Mouse (Mus musculus) limb, embryonic 10.5 days (tissue): ENCODE data around the gene Mapk9. TPM values are rescaled to one million over a fixed set of nuclear protein-coding genes. Genes with fewer than 3 reads are reported as not detected.

Experiments used
- DNase-seq: peaks from one replicate; pipeline ENCODE4 v3.0.0-alpha.2; 2017; ENCODE audit warnings: low spot score
- H3K27ac ChIP-seq: fragments of 300-500 bp; sonication (generic); 2 replicates; pipeline ENCODE4 v1.5.1; 2016; ENCODE audit warnings: mild to moderate bottlenecking
- H3K27me3 ChIP-seq: fragments of 300-500 bp; sonication (generic); 2 replicates; pipeline ENCODE4 v1.6.1; 2016; ENCODE audit warnings: low read depth, mild to moderate bottlenecking; ENCODE audit not compliant: poor library complexity, severe bottlenecking
- H3K36me3 ChIP-seq: fragments of 300-500 bp; sonication (generic); 2 replicates; pipeline ENCODE4 v1.6.1; 2016; ENCODE audit warnings: mild to moderate bottlenecking, moderate library complexity
- H3K4me1 ChIP-seq: fragments of 300-500 bp; sonication (generic); 2 replicates; pipeline ENCODE4 v1.6.1; 2016
- H3K4me3 ChIP-seq: fragments of 300-500 bp; sonication (generic); 2 replicates; pipeline ENCODE4 v1.5.1; 2016; ENCODE audit warnings: mild to moderate bottlenecking, moderate library complexity
- H3K9me3 ChIP-seq: fragments of 300-500 bp; sonication (generic); replicated peaks from 2 replicates; pipeline ENCODE4 v1.6.1; 2016; ENCODE audit warnings: mild to moderate bottlenecking
- WGBS: fragments of 180-500 bp; shearing (Covaris S2); methylation state at CpG from one replicate; pipeline ENCODE4 v1.1.7; 2016; 5-methylcytosine and 5-hydroxymethylcytosine counted together
- microRNA-seq: library from miRNA; unstranded; fragments of <30 nt; microRNA quantifications from one replicate; pipeline ENCODE4, GENCODE M21; 2017
- polyA plus RNA-seq: library from polyadenylated mRNA; unstranded; fragments of >200 nt; fragmentation: Nextera tagmentation; extraction: Ambion mirVana; gene quantifications from 2 replicates; pipeline ENCODE4 v1.2.1, GENCODE M21; 2016

Gene Mapk9
- polyA plus RNA-seq, 1 experiment from 2014 or later: 31.1 TPM

DNA sequence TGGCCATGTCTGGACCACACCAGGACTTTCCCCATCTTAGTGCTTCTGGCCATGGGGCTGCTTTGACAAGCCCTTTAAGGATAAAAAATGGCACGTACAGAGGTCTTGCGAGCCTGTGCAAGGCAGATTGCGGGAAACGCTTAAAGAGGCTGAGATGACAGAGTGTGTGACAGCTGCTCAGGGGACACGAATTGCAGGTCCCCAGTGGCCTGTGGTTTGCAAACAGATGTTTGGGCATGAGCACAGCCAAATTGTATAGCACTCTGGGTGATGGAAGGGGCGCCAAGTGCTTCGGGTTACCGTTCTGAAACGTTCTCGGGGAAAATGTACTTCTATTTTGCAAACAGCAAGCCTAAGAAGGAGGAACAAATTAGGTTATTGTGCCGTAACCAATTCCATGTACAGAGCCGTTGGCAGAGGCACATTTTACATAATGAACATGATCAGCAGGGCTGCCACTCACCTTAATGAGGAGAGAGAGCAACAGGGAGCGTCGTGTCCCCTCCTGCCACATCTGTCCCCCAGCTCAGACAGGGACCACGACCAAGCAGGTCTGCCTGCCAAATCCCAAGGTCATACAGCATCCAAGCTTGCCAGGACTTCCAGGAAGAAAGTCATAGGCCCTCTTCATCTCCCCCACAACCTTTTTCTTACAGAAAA, 72.1 kb downstream of the Mapk9 start:
- no peak for DNase-seq
- Histone ChIP-seq H3K27me3 (0 out of 2 replicates have a peak, but pooled peaks cover 8% of the 10 kb centered on the region), H3K4me3 (no peak overlapping the region), H3K36me3 (no peaks in the 10 kb centered on the region), H3K9me3 (no peaks in the 10 kb centered on the region), H3K27ac (no peak overlapping the region), H3K4me1 (peaks cover 10% of the 10 kb centered on the region)
- WGBS: 58% methylated on average over 15 of the region's 15 CpGs

DNA sequence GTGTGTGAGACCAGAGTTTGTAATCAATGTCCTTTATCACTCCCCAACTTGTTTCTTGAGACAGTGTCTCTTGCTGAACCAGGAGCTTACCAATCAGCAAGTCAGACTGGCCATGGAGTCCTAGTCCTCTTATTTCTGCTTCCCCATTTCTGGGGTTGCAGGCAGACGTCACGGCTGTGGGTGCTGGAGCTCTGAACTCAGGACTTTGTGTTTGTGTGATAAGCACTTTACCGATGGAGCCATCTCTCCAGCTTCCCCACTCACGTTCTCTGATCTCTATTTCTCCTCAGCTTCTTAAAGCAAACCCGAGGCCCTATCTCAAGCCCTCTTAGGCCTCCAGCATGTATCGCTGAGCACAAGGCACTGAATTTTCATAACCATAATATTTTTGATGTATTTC, 72.8 kb downstream of the Mapk9 start:
- H3K27me3 ChIP-seq: 0 out of 2 replicates have a peak, but pooled peaks cover 8% of the 10 kb centered on the region
- DNase-seq: no peak
- no peak overlapping the region for H3K4me3 ChIP-seq
- no peaks in the 10 kb centered on the region for H3K9me3 ChIP-seq
- H3K4me1 ChIP-seq: peaks cover 11% of the 10 kb centered on the region
- no peaks in the 10 kb centered on the region for H3K36me3 ChIP-seq
- H3K27ac ChIP-seq: no peak overlapping the region
- 91% methylated on average over 6 of the region's 6 CpGs for WGBS

DNA sequence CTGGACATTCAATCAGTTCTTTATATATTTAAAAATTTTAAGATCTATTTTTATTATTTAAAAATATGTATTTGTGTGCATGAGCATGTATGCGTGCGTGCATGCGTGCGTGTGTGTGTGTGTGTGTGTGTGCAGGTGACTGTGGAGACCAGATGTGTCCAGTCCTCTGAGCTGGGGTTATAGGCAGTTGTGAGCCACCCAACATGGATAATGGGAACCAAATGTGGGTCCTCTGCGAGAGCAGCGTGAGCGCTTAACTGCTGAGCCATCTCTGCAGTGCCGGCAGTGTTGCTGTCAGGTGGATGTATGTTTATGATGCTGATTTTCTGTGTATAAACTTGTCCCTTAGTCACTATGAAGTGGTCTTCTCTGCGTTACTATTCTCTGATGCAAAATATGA, 77.0 kb downstream of the Mapk9 start:
- Histone ChIP-seq H3K4me1 (peaks cover 32% of the 10 kb centered on the region), H3K4me3 (no peak overlapping the region), H3K36me3 (no peaks in the 10 kb centered on the region), H3K27me3 (peaks cover 20% of the 10 kb centered on the region), H3K9me3 (no peaks in the 10 kb centered on the region), H3K27ac (no peak overlapping the region)
- 52% methylated on average over 9 of the region's 9 CpGs for WGBS
- DNase-seq: peak; percentile 52

DNA sequence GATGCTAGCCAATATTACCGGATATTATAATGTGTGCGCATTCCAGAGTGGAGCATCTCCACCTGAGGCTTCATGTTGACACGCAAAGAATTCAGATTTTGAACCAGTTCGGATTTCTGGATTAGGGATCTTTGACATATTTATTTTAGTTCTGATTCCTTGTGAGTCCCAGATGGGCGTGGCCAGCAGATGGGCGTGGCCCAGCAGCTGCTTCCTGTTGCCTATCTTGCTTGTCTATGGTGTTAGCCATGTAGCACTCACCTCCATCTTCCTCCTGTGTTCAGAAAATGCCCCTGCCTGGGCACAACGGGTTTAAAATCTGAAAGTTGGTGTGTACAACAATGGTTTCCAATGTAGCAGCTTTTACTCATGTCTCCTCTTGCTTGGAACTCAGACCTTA, 79.6 kb downstream of the Mapk9 start:
- Histone ChIP-seq H3K36me3 (no peaks in the 10 kb centered on the region), H3K4me3 (no peak overlapping the region), H3K27ac (no peak overlapping the region), H3K4me1 (peaks cover 33% of the 10 kb centered on the region), H3K27me3 (peaks cover 22% of the 10 kb centered on the region), H3K9me3 (no peaks in the 10 kb centered on the region)
- 81% methylated on average over 7 of the region's 7 CpGs for WGBS
- DNase-seq: no peak

DNA sequence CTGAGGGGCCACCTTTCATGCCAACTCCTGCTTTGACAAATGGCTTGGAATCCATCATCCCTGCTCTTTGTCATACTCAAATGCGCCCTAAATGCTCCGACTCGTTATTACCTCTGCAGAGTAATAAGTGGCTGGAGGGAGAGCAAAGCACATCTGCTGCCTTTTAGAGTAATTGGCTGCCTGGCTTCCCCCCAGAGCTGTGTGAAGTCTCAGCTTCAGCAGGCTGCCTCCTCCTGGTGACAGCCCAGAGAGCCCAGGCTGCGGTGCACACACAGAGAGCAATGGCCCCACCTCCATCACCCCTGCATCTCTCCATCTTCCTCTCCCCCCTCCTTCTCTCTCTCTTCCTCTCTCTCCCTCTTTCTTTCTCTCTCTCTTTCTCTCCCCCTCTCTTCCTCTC, 80.6 kb downstream of the Mapk9 start:
- DNase-seq: peak; percentile 64
- 8% methylated on average over 4 of the region's 4 CpGs for WGBS
- no peak overlapping the region for H3K4me3 ChIP-seq

DNA sequence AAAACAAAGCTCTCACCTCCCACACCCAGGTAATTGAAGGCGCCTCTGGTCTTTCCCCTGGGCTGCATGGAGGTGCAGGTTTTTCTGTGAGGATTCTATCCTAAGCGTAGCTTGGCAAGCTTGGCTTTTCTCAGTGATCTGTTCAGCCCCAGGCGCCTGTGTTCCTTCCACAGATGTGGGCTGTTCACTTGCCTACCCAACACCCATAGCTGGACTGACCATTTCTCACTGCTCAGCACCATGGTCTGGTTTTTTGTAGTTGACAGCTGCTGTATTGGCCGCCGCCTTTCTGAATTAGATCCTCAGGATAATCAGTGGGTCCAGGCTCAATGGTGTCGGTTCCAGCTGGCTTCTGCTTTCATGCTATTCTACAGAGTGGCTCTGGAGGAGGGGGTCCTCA, 81.1 kb downstream of the Mapk9 start:
- H3K9me3 ChIP-seq: no peaks in the 10 kb centered on the region
- H3K4me1 ChIP-seq: peaks cover 47% of the 10 kb centered on the region
- peaks cover 22% of the 10 kb centered on the region for H3K27me3 ChIP-seq
- no peak for DNase-seq
- WGBS: 61% methylated on average over 6 of the region's 6 CpGs
- H3K36me3 ChIP-seq: no peaks in the 10 kb centered on the region
- H3K4me3 ChIP-seq: no peak overlapping the region
- H3K27ac ChIP-seq: no peak overlapping the region; the same call in none of the 2 replicates

More for the DNA sequence above, 80.6 kb downstream of the Mapk9 start:
- Histone ChIP-seq H3K27ac (no peak overlapping the region; the same call in none of the 2 replicates), H3K4me1 (peaks cover 43% of the 10 kb centered on the region), H3K9me3 (no peaks in the 10 kb centered on the region), H3K27me3 (peaks cover 22% of the 10 kb centered on the region), H3K36me3 (no peaks in the 10 kb centered on the region)

DNA sequence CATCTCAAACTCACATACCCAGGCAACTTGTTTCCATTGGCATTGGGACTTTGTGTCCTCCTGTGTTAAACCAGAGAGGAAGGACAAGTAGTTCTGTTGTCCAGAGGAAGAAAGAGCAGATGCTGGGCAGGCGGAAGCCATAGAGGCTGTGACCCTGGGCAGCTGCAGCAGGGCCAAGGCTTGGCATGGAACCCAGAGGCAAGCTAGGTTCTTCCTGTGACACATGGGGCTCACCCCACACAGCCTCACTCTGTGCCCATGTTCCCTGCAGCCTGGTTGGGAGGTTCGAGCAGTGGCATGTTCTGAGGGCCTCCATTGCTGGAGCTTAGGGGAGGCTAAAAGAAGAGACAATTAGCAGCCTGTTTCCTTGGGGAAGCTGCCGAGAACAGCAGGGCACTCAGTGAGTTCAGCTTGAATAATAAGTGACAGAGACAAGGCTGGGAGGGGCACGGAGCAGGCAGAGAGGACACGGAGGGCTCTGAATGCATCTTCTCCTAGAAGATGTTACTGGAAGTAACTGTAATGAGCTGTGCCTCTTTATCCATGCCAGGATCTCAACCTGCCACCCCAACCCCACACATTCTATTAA, 84.6 kb downstream of the Mapk9 start:
- H3K4me1 ChIP-seq: peaks cover 46% of the 10 kb centered on the region
- H3K4me3 ChIP-seq: no peak overlapping the region
- H3K9me3 ChIP-seq: no peaks in the 10 kb centered on the region
- H3K27ac ChIP-seq: no peak overlapping the region
- peaks cover 24% of the 10 kb centered on the region for H3K27me3 ChIP-seq
- H3K36me3 ChIP-seq: no peaks in the 10 kb centered on the region
- no peak for DNase-seq
- WGBS: 34% methylated on average over 5 of the region's 5 CpGs

DNA sequence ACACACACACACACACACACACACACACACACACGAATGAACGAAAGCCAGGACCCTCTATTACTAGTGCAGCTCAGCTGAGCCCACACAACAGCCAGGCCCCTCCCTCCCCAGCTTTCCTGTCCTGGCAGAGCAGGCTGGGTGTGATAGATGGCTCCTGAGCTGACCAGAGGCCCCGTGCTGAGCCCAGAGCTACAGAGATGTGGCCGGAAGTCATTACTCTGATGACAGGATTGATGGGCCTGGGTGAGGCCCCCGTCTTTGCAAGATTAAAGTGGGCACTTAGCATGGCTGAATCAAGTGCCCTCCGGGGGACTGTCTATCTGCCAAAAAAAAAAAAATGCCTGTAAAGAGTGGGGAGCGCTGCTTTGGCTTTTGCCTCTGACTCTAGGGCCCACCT, 85.3 kb downstream of the Mapk9 start:
- no peaks in the 10 kb centered on the region for H3K36me3 ChIP-seq
- peaks cover 25% of the 10 kb centered on the region for H3K27me3 ChIP-seq
- H3K4me1 ChIP-seq: peaks cover 39% of the 10 kb centered on the region
- WGBS: 4% methylated on average over 7 of the region's 7 CpGs
- peak; percentile 61 for DNase-seq
- H3K4me3 ChIP-seq: no peak overlapping the region
- no peak overlapping the region for H3K27ac ChIP-seq
- no peaks in the 10 kb centered on the region for H3K9me3 ChIP-seq

DNA sequence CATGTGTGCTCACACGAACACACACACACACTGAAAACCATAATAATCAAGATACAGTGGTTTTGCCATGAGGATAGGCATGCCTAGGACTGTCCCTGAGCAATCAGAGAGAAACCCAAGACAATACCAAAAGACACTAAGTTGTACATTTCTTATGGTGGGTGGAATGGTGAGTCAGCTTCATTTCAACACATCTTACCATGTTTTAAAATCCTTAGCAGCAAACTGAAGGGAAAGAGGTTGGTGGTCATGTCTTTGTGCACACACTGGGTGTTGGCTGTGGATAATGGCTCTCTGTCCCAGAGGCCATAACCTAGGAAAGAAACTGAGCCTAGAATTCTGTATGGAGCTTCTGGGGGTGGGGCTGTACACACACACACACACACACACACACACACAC, 87.3 kb downstream of the Mapk9 start:
- H3K27ac ChIP-seq: no peak overlapping the region
- H3K27me3 ChIP-seq: 0 out of 2 replicates have a peak, but pooled peaks cover 10% of the 10 kb centered on the region
- no peak overlapping the region for H3K4me3 ChIP-seq
- no peaks in the 10 kb centered on the region for H3K9me3 ChIP-seq
- DNase-seq: no peak
- peaks cover 28% of the 10 kb centered on the region for H3K4me1 ChIP-seq
- H3K36me3 ChIP-seq: no peaks in the 10 kb centered on the region
- 87% methylated on average over 1 of the region's 1 CpGs for WGBS

DNA sequence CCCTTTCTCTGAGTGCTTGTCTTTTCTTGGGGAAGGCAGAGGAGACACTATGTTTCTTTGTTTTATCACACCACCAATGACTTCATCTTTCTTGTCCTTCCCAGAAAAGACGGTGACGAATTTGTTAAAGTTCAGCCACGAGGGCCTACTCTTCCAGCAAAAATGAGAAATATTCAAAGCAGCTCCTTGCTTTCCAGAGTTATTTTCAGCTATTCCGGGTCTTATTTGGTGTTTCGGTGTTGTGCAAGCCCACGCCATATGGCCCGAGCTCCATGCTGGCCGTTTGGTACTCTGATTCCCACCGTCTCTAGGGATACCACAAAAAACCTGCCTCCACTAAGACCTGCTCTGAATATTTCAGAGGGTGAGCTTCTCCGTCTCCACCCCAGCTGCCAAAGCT, 87.8 kb downstream of the Mapk9 start:
- WGBS: 78% methylated on average over 10 of the region's 10 CpGs
- Histone ChIP-seq H3K27ac (no peak overlapping the region), H3K36me3 (no peaks in the 10 kb centered on the region), H3K27me3 (0 out of 2 replicates have a peak, but pooled peaks cover 6% of the 10 kb centered on the region), H3K4me1 (peaks cover 33% of the 10 kb centered on the region), H3K4me3 (no peak overlapping the region), H3K9me3 (no peaks in the 10 kb centered on the region)
- DNase-seq: no peak

Small RNAs within 50 kb of the gene (microRNA-seq; reads per million reads assigned to microRNA genes)
- not detected for gene Gm23492

Other genes with a start within 250 kb of the Mapk9 start
- 6.4 and 6.6 TPM in 2 replicates for gene Flt4, start 237.5 kb upstream of the Mapk9 start, polyA plus RNA-seq
- gene Scgb3a1, start 183.1 kb upstream of the Mapk9 start, polyA plus RNA-seq: not detected in 2 replicates
- gene Cnot6, start 134.0 kb upstream of the Mapk9 start, polyA plus RNA-seq: 59.1 and 63.4 TPM in 2 replicates
- 39.2 and 43.3 TPM in 2 replicates for gene Gfpt2, start 52.6 kb upstream of the Mapk9 start, polyA plus RNA-seq
- gene Rasgef1c, start 55.1 kb downstream of the Mapk9 start, polyA plus RNA-seq: 0.15 TPM in 1 of 2 replicates, not detected in the other
- 55.8 and 62.5 TPM in 2 replicates for gene Rnf130, start 178.6 kb downstream of the Mapk9 start, polyA plus RNA-seq